Mouse (Mus musculus): ENCODE measurements around the gene Ppef1. TPM values are rescaled to one million over a fixed set of nuclear protein-coding genes. Genes with fewer than 3 reads are reported as not detected.

Ppef1 gene
- polyA plus RNA-seq, 1 experiment from 2014 or later = 4.1 TPM

DNA sequence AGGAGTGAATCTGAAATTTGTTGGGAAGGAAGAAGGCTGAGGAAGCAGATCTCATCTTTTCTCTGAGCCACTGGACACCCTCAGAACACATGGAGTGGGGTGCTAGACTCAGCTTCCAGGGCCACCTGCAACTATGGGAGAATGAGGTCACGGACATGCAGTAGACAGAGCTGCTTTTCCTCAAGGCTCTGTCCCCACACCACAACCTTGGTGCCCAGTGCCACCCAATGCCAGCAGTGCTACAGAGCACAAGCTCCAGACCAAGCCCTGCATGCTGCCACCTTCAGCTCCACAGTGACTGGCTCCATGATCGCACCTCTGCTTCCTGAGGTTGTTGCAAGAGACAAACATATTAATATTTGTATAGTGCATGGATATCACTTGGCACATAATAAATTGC is 132.2 kb downstream of the Ppef1 start:
- TF ChIP-seq CTCF (IDR thresholded peaks at IDR 0.05; ENCODE audit: low read depth) = no peak
- no peak overlapping the region for H3K27ac ChIP-seq (ENCODE audit: low read depth, low read length)
- H3K9ac ChIP-seq (ENCODE audit: low read depth, low read length) = no peak overlapping the region
- ATAC-seq = no peak
- no peaks in the 10 kb centered on the region for H3K36me3 ChIP-seq (ENCODE audit: control insufficient read depth, insufficient read depth)
- no peak overlapping the region for H3K4me3 ChIP-seq (ENCODE audit: low read depth, low read length)
- 73% methylated on average over 2 of the region's 2 CpGs for WGBS
- H3K27me3 ChIP-seq (replicated peaks; ENCODE audit: control insufficient read depth, insufficient read depth, low read length) = no peaks in the 10 kb centered on the region
- H3K4me1 ChIP-seq (replicated peaks; ENCODE audit: control insufficient read depth, insufficient read depth, low read length) = no peaks in the 10 kb centered on the region
- no peak overlapping the region for H3K4me2 ChIP-seq (replicated peaks; ENCODE audit: low read depth)
- no peaks in the 10 kb centered on the region for H3K9me3 ChIP-seq (ENCODE audit: control insufficient read depth)

DNA sequence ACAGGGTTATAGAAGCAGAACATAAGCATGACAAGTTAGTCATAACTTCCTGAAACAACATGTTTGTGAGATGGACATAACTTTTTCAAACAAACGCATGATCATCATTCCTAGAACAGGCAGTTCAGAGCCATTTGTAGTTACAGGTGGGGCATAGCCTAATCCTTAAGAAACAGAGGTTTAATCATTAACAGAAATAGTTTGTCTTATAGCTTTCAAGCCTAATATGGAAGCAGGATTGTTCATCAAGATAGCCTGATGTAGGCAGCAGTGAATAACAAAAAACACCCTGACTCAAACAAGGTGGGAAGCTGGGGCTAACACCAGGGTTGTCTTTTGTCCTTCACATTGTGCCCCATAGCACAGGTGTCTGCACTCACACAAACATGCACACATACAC is 132.8 kb downstream of the Ppef1 start:
- Histone ChIP-seq H3K9ac (ENCODE audit: low read depth, low read length) (no peak overlapping the region), H3K4me1 (replicated peaks; ENCODE audit: control insufficient read depth, insufficient read depth, low read length) (no peaks in the 10 kb centered on the region), H3K9me3 (ENCODE audit: control insufficient read depth) (no peaks in the 10 kb centered on the region), H3K27ac (ENCODE audit: low read depth, low read length) (no peak overlapping the region), H3K4me3 (ENCODE audit: low read depth, low read length) (no peak overlapping the region), H3K4me2 (replicated peaks; ENCODE audit: low read depth) (no peak overlapping the region), H3K27me3 (replicated peaks; ENCODE audit: control insufficient read depth, insufficient read depth, low read length) (no peaks in the 10 kb centered on the region), H3K36me3 (ENCODE audit: control insufficient read depth, insufficient read depth) (no peaks in the 10 kb centered on the region)
- 67% methylated on average over 1 of the region's 1 CpGs for WGBS
- no peak for TF ChIP-seq CTCF (IDR thresholded peaks at IDR 0.05; ENCODE audit: low read depth)
- no peak for ATAC-seq

DNA sequence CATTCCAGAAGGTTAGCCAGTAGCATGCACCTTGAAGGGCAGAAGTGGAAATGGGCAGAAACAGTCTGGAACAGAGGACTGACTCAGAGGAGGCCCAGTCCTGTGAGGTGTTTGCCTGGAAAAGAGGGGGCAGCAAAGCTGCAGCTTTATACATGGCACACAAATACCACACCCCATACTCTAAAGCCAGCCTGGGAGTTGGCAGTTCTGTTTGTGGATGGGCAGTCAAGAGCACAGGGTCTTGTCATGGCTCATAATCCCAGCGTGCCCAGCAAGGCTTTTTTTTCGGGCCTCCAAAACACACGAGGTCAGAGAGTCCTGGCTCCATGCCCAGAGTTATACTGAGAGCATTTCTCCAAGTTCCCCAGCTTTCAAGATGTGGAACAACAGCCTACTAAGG is 134.5 kb downstream of the Ppef1 start:
- no peak for TF ChIP-seq CTCF (IDR thresholded peaks at IDR 0.05; ENCODE audit: low read depth)
- H3K9ac ChIP-seq (ENCODE audit: low read depth, low read length) = no peak overlapping the region
- WGBS = 43% methylated on average over 3 of the region's 3 CpGs
- no peak overlapping the region for H3K27ac ChIP-seq (ENCODE audit: low read depth, low read length)
- no peak overlapping the region for H3K4me2 ChIP-seq (replicated peaks; ENCODE audit: low read depth)
- no peak for ATAC-seq
- H3K9me3 ChIP-seq (ENCODE audit: control insufficient read depth) = no peaks in the 10 kb centered on the region
- no peaks in the 10 kb centered on the region for H3K27me3 ChIP-seq (replicated peaks; ENCODE audit: control insufficient read depth, insufficient read depth, low read length)
- no peak overlapping the region for H3K4me3 ChIP-seq (ENCODE audit: low read depth, low read length)
- no peaks in the 10 kb centered on the region for H3K36me3 ChIP-seq (ENCODE audit: control insufficient read depth, insufficient read depth)
- H3K4me1 ChIP-seq (replicated peaks; ENCODE audit: control insufficient read depth, insufficient read depth, low read length) = no peaks in the 10 kb centered on the region

DNA sequence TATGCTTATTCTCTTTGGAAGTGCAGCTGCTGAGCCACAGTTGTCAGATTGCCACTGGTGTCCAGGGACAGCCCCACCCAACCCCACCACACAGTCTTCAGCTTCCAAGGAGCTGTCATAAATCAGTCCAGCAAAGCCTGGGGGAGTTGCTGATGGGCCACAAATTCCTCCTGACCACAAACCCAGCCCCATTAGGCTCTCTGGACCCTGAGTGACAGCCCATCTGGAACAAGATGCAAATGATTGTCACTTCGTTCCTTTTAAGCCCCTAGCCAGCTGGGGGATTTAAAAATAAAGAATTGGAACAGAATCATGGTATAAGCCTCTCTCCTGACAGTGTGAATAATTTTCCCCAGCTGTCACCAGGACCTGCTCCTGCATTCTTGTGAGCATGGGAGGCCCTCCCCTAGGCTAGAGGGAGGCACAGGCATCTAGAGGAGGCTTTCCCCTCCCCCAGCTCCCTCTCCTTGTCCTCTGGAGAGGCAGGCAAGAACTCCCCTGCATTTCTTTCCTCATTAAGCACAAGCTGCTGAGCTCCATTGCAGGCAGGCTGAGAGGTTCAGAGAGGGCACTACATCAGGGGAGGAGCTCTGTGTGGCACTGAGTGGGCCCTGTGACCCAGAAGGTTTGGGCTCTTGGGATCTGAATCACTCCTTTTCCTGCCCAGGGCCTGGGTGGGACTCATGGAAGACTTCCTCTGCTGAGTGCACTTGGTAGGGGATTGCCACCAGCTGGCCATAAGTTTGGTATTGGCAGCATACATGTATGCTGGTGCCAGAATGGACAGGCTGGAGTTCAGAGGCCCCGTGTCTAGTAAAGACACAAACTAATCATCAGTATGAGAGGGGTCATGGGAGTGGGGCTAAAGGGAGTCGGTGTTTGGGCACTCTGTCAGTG is 136.8 kb downstream of the Ppef1 start:
- TF ChIP-seq CTCF (IDR thresholded peaks at IDR 0.05; ENCODE audit: low read depth) = no peak
- Histone ChIP-seq H3K36me3 (ENCODE audit: control insufficient read depth, insufficient read depth) (no peaks in the 10 kb centered on the region), H3K4me1 (replicated peaks; ENCODE audit: control insufficient read depth, insufficient read depth, low read length) (no peaks in the 10 kb centered on the region), H3K27ac (ENCODE audit: low read depth, low read length) (no peak overlapping the region), H3K9ac (ENCODE audit: low read depth, low read length) (no peak overlapping the region), H3K9me3 (ENCODE audit: control insufficient read depth) (no peaks in the 10 kb centered on the region), H3K4me2 (replicated peaks; ENCODE audit: low read depth) (no peak overlapping the region), H3K27me3 (replicated peaks; ENCODE audit: control insufficient read depth, insufficient read depth, low read length) (no peaks in the 10 kb centered on the region), H3K4me3 (ENCODE audit: low read depth, low read length) (no peak overlapping the region)
- no peak for ATAC-seq
- WGBS = 52% methylated on average over 3 of the region's 3 CpGs

DNA sequence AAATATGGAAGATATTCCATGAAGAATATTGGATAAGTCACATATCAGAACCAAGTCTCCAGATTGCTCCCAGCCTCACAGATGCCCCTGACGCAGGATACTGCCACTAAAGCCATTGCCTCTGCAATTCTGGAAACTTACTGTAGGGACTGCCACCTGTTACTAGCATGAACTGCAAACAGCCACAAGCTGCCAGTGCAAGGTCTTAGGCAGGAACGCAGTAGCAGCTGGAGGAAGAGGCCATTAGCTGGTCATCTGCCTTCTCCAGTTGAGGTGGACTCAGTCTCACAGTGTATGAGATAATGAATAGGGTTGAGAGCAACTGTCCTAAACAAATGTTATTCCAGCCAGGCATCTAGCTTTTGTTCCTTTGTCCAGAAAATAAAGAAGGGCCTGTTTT is 137.5 kb downstream of the Ppef1 start:
- no peak for TF ChIP-seq CTCF (IDR thresholded peaks at IDR 0.05; ENCODE audit: low read depth)
- H3K4me3 ChIP-seq (ENCODE audit: low read depth, low read length) = no peak overlapping the region
- H3K4me1 ChIP-seq (replicated peaks; ENCODE audit: control insufficient read depth, insufficient read depth, low read length) = no peaks in the 10 kb centered on the region
- no peak overlapping the region for H3K27ac ChIP-seq (ENCODE audit: low read depth, low read length)
- 74% methylated on average over 2 of the region's 2 CpGs for WGBS
- no peak overlapping the region for H3K4me2 ChIP-seq (replicated peaks; ENCODE audit: low read depth)
- ATAC-seq = no peak
- H3K36me3 ChIP-seq (ENCODE audit: control insufficient read depth, insufficient read depth) = no peaks in the 10 kb centered on the region
- H3K9me3 ChIP-seq (ENCODE audit: control insufficient read depth) = no peaks in the 10 kb centered on the region
- H3K9ac ChIP-seq (ENCODE audit: low read depth, low read length) = no peak overlapping the region
- no peaks in the 10 kb centered on the region for H3K27me3 ChIP-seq (replicated peaks; ENCODE audit: control insufficient read depth, insufficient read depth, low read length)

- TF ChIP-seq CTCF (IDR thresholded peaks at IDR 0.05; ENCODE audit: low read depth) = no peak
- no peak overlapping the region for H3K27ac ChIP-seq (ENCODE audit: low read depth, low read length)
- H3K4me3 ChIP-seq (ENCODE audit: low read depth, low read length) = no peak overlapping the region
- H3K36me3 ChIP-seq (ENCODE audit: control insufficient read depth, insufficient read depth) = no peaks in the 10 kb centered on the region
- no peak overlapping the region for H3K4me2 ChIP-seq (replicated peaks; ENCODE audit: low read depth)
- ATAC-seq = no peak
- no peaks in the 10 kb centered on the region for H3K9me3 ChIP-seq (ENCODE audit: control insufficient read depth)
- H3K27me3 ChIP-seq (replicated peaks; ENCODE audit: control insufficient read depth, insufficient read depth, low read length) = no peaks in the 10 kb centered on the region
- WGBS = 73% methylated on average over 6 of the region's 6 CpGs
- no peak overlapping the region for H3K9ac ChIP-seq (ENCODE audit: low read depth, low read length)
- H3K4me1 ChIP-seq (replicated peaks; ENCODE audit: control insufficient read depth, insufficient read depth, low read length) = no peaks in the 10 kb centered on the region
Measured at GRCm38 (mm10) chrX:160592933-160593332, 142.6 kb downstream of the Ppef1 start.
